Mouse (Mus musculus) heart, postnatal 10 days (tissue): ENCODE measurements around the gene Olah. TPM values are rescaled to one million over a fixed set of nuclear protein-coding genes. Genes with fewer than 3 reads are reported as not detected.
A peak's percentile ranks its signal among the peaks of the same experiment; 100 is the strongest.

ENCODE experiments used
- DNase-seq, 2 experiments: peaks; one replicate each; pipeline ENCODE4 v3.0.0; 2021
- intact Hi-C: fragments of 180-260 bp; cut with DNase I; formaldehyde crosslinking; loops from one replicate; pipeline ENCODE4 v1.15.1; 2025
- total RNA-seq, 2 experiments: library from RNA; stranded (reverse); gene quantifications; 2 replicates each; pipeline ENCODE4 v1.2.3; 2021

Olah gene
- total RNA-seq, 2 experiments from 2014 or later = not detected

- intact Hi-C loops = no loop called here
Measured at GRCm38 (mm10) chr2:3355793-3356192, 41.2 kb downstream of the Olah start.

GRCm38 (mm10) chr2:3353160-3353559, 43.9 kb downstream of the Olah start:
- DNase-seq = no peak
- intact Hi-C loops = no loop called here

More at GRCm38 (mm10) chr2:3355793-3356192, 41.2 kb downstream of the Olah start:
- DNase-seq = no peak

- peak; percentile 28 to 42 for DNase-seq
- intact Hi-C loops = loop anchor here (2.0 to 10.0 kb wide), 2 partner anchors 450 to 1146 kb away; no protein-coding TSS in a partner anchor
Measured at GRCm38 (mm10) chr2:3348919-3349318, 48.1 kb downstream of the Olah start.

GRCm38 (mm10) chr2:3348422-3348821, 48.6 kb downstream of the Olah start:
- DNase-seq = no peak
- intact Hi-C loops = loop anchor here (2.0 to 10.0 kb wide), 2 partner anchors 450 to 1146 kb away; no protein-coding TSS in a partner anchor

GRCm38 (mm10) chr2:3335611-3336301, 61.3 kb downstream of the Olah start, which contains the start of gene Acbd7:
Gene Acbd7 (plus strand): TSS chr2:3336168.
- peak; percentile 42 to 50 for DNase-seq
- intact Hi-C loops = loop anchor here (5.0 kb wide), 2 partner anchors 82 to 177 kb away; partner anchors contain the start of genes Cdnf, Gm45902 and Hspa14

GRCm38 (mm10) chr2:3333761-3334160, 63.2 kb downstream of the Olah start:
- intact Hi-C loops = loop anchor here (2.0 to 5.0 kb wide), 2 partner anchors 49 to 216 kb away; partner anchors contain the start of gene Nmt2
- DNase-seq = no peak

- intact Hi-C loops = loop anchor here (2.0 to 5.0 kb wide), 2 partner anchors 48 to 215 kb away; partner anchors contain the start of gene Nmt2
- peak; percentile 99 for DNase-seq
Measured at GRCm38 (mm10) chr2:3332484-3333242, 64.3 kb downstream of the Olah start, which contains the start of gene Rpp38. Gene Rpp38 (minus strand): TSS chr2:3332643.

- intact Hi-C loops = loop anchor here (2.0 to 5.0 kb wide), 2 partner anchors 47 to 215 kb away; partner anchors contain the start of gene Nmt2
- DNase-seq = no peak
Measured at GRCm38 (mm10) chr2:3332056-3332455, 65.0 kb downstream of the Olah start.

GRCm38 (mm10) chr2:3331071-3331703, 65.8 kb downstream of the Olah start:
- intact Hi-C loops = loop anchor here (5.0 kb wide), 1 partner anchor 214 kb away; no protein-coding TSS in a partner anchor
- DNase-seq = no peak

- intact Hi-C loops = loop anchor here (5.0 kb wide), 2 partner anchors 100 to 240 kb away; no protein-coding TSS in a partner anchor
- peak; percentile 67 to 82 for DNase-seq
Measured at GRCm38 (mm10) chr2:3327351-3327750, 69.7 kb downstream of the Olah start.

- intact Hi-C loops = loop anchor here (5.0 kb wide), 2 partner anchors 99 to 239 kb away; no protein-coding TSS in a partner anchor
- peak; percentile 7 to 12 for DNase-seq
Measured at GRCm38 (mm10) chr2:3326547-3326946, 70.5 kb downstream of the Olah start.

- intact Hi-C loops = loop anchor here (5.0 kb wide), 2 partner anchors 97 to 237 kb away; no protein-coding TSS in a partner anchor
- DNase-seq = no peak
Measured at GRCm38 (mm10) chr2:3324381-3325130, 72.5 kb downstream of the Olah start.

GRCm38 (mm10) chr2:3323132-3323531, 73.9 kb downstream of the Olah start:
- intact Hi-C loops = no loop called here
- no peak for DNase-seq

GRCm38 (mm10) chr2:3305426-3306025, 91.5 kb downstream of the Olah start:
- DNase-seq = no peak
- intact Hi-C loops = no loop called here

- no peak for DNase-seq
- intact Hi-C loops = no loop called here
Measured at GRCm38 (mm10) chr2:3295826-3296225, 101.2 kb downstream of the Olah start.

- intact Hi-C loops = no loop called here
- DNase-seq = no peak
Measured at GRCm38 (mm10) chr2:3292170-3292569, 104.8 kb downstream of the Olah start.
